Mouse (Mus musculus): Measurements from ENCODE around the gene Efcab2. TPM values are rescaled to one million over a fixed set of nuclear protein-coding genes. Genes with fewer than 3 reads are reported as not detected.

The Efcab2 gene
- 10.7 and 10.8 TPM in 2 replicates for polyA plus RNA-seq (2015; fragmentation: Nextera tagmentation; extraction: Ambion mirVana)

DNA sequence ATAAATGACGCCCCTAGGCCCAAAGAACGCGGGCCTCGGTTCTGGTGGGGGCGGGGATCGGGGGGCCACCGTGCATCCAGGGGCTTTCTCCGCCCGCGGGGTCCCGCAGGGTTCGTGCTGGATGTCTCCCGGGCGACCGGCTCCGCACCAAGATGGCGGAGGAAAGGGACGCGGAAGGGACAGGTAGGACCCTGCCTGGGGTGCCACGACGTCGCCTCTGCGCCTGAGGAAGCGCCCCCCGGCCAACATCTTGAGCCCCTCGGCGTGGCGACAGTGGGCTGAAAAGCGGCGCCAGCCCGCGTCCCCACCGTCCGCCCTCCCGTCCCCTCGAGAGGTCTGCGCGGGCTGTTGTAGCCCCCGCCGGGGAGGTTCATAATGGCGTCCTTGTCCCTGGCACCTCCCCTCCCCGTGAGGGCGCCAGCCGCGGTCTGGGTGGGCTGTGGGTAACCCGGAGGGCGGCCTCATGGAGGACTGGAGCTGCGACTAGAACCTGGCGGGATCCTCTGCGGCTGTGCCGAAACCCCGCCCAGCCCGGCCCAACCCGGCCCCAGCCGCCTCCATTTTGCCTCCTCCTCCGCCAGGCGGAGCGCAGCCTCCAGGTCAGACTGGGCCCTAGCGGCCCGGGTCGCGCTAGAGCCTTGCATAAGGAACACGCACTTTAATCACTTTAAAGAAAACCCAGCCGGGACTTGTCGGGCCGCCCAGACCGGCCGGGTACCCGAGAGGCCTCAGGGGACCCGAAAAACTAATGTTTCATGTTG, at the start of gene Efcab2:
TSS of gene Efcab2 (plus strand) at position 135 of the 761 bp plus-strand sequence.
- Histone ChIP-seq H3K36me3 (no peaks in the 10 kb centered on the region), H3K9ac (replicated peaks) (peak within 1 kb of the TSS; percentile 86), H3K4me1 (no peaks in the 10 kb centered on the region), H3K4me3 (replicated peaks) (peak within 1 kb of the TSS; percentile 71), H3K9me3 (replicated peaks) (no peaks in the 10 kb centered on the region), H3K27me3 (replicated peaks) (no peaks in the 10 kb centered on the region), H3K27ac (replicated peaks) (peak within 1 kb of the TSS; percentile 100), H3K4me2 (peak within 1 kb of the TSS; percentile 66)
- under 1% methylated on average over 67 of the region's 70 CpGs for WGBS
- ATAC-seq (ENCODE audit: low FRiP score): peak; percentile 97

DNA sequence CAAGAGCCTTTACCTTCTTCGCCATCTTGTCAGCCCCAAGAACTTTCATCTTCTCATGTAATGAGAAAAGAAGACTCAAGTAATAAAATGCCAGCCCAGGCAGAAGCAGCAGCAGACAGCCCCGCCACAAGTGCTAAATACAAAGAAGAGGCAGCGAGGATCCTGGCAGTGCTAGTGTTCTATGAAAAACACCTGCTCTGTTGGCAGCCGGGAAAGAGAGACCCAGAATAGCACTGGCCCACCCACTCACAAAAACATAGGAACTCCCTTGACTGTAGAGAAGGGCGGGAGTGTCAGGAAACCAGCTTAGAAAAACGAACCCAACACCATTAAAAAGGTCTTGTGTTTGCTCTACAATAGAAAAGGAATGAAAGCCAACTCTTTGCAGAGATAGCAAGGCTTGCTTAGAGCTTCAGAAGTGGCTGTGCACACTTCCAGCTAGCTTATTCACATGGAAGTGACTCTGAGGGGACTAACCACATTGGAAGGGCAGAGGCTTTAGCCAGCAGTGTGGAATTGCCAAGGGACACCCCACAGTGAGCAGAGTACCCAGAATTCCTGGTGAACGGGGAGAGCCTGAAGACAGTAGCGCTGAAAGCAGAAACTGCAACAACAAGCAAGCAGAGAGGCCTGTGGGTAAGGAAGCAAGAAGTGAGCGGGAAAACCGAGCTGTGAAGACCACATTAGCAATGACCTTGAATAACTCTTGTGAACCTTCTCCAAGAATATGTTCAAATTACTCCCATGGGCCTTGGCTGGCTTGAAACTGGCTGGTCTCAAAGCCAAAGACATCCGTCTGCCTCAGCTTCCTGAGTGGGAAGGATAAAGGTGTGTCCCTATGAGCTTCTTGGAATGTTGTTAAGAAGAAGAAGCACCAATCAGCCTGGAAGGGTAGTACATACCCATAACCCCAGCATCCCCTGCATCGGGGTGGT, 47.8 kb upstream of the Efcab2 start:
- no peaks in the 10 kb centered on the region for H3K9me3 ChIP-seq (replicated peaks)
- H3K4me1 ChIP-seq: no peaks in the 10 kb centered on the region
- H3K9ac ChIP-seq (replicated peaks): no peak overlapping the region
- 69% methylated on average over 12 of the region's 12 CpGs for WGBS
- no peak overlapping the region for H3K27ac ChIP-seq (replicated peaks)
- H3K4me2 ChIP-seq: no peak overlapping the region
- H3K4me3 ChIP-seq (replicated peaks): no peak overlapping the region
- no peaks in the 10 kb centered on the region for H3K27me3 ChIP-seq (replicated peaks)
- H3K36me3 ChIP-seq: no peaks in the 10 kb centered on the region
- ATAC-seq (ENCODE audit: low FRiP score): no peak

DNA sequence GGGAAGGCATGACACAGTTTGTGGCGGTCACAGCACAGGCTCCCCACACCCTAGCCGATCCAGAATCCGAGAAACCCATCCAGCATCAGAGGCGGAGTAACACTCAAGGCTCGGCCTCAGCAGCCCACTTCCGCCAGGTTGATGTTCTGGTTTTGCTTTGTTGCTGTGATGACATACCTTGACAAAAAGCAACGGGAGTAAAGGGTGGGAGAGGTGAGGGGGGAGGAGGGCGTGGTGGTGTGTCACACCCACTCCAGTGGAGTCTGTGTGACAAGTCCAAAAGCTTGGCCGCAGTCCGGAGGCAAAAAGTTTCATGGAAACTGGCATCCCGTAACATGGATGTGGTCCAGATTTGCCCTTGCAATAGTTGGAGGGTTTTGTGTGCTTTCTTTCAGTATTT, 45.6 kb upstream of the Efcab2 start:
- H3K9ac ChIP-seq (replicated peaks): no peak overlapping the region
- H3K27me3 ChIP-seq (replicated peaks): no peaks in the 10 kb centered on the region
- no peak overlapping the region for H3K27ac ChIP-seq (replicated peaks)
- no peak for ATAC-seq (ENCODE audit: low FRiP score)
- H3K4me3 ChIP-seq (replicated peaks): no peak overlapping the region
- H3K36me3 ChIP-seq: no peaks in the 10 kb centered on the region
- H3K4me1 ChIP-seq: no peaks in the 10 kb centered on the region
- no peak overlapping the region for H3K4me2 ChIP-seq
- no peaks in the 10 kb centered on the region for H3K9me3 ChIP-seq (replicated peaks)
- WGBS: 90% methylated on average over 11 of the region's 11 CpGs

DNA sequence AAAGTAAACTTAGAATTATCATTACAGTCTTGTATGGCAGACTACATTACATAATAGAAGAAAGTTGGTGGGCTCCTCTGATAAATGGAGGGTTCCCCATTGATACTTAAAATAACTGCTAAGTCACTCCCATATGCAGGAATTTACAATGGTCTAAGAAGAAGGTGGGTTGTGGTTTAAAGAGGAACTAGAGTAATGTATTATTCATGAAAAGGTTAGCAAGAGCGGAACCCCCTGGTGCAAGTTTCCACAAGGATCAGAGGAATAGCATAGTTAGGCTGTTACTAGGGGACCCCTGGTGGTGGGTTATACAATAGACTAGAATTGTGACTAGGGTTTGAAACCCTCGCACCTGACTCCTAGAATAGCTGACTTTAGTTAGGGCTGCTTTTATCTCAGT, 45.2 kb upstream of the Efcab2 start:
- Histone ChIP-seq H3K4me2 (no peak overlapping the region), H3K9me3 (replicated peaks) (no peaks in the 10 kb centered on the region), H3K27me3 (replicated peaks) (no peaks in the 10 kb centered on the region), H3K4me1 (no peaks in the 10 kb centered on the region), H3K27ac (replicated peaks) (no peak overlapping the region), H3K4me3 (replicated peaks) (no peak overlapping the region), H3K36me3 (no peaks in the 10 kb centered on the region), H3K9ac (replicated peaks) (no peak overlapping the region)
- no peak for ATAC-seq (ENCODE audit: low FRiP score)
- WGBS: 63% methylated on average over 2 of the region's 2 CpGs

DNA sequence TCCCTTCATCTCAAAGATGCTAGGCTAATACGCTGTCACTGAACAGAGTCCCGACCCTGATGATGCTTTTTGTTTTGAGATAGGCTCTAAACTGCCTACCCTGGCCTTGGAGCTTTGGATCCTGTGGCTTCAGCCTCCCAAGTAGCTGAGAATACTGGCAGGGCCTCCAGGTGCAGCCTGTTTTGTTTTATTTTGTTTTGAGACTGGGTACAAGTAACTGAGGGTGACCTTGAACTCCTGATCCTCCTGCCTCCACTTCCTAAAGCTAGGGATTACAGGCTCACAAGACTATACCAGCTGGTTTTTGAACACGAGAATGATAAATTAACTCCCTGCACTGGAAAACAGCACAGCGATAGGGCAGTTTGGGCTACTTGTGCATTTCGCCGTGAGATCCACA, 40.7 kb upstream of the Efcab2 start:
- Histone ChIP-seq H3K4me1 (peaks cover 15% of the 10 kb centered on the region), H3K36me3 (no peaks in the 10 kb centered on the region), H3K9me3 (replicated peaks) (no peaks in the 10 kb centered on the region), H3K27me3 (replicated peaks) (no peaks in the 10 kb centered on the region), H3K4me2 (no peak overlapping the region), H3K27ac (replicated peaks) (no peak overlapping the region), H3K9ac (replicated peaks) (no peak overlapping the region), H3K4me3 (replicated peaks) (no peak overlapping the region)
- ATAC-seq (ENCODE audit: low FRiP score): no peak
- 91% methylated on average over 6 of the region's 6 CpGs for WGBS

- Histone ChIP-seq H3K27ac (replicated peaks) (0 out of 2 replicates have a peak overlapping the region, but pooled peaks have one; percentile 86), H3K4me1 (peaks cover 17% of the 10 kb centered on the region), H3K4me3 (replicated peaks) (no peak overlapping the region), H3K36me3 (no peaks in the 10 kb centered on the region), H3K9me3 (replicated peaks) (no peaks in the 10 kb centered on the region), H3K9ac (replicated peaks) (no peak overlapping the region), H3K4me2 (peak overlapping the region; percentile 79; the same call in 1 of the 2 replicates), H3K27me3 (replicated peaks) (no peaks in the 10 kb centered on the region)
- WGBS: 82% methylated on average over 6 of the region's 6 CpGs
- no peak for ATAC-seq (ENCODE audit: low FRiP score)
Observed at GRCm38 (mm10) chr1:178368121-178368520, 37.8 kb upstream of the Efcab2 start.

GRCm38 (mm10) chr1:178368548-178369271, 37.2 kb upstream of the Efcab2 start:
- Histone ChIP-seq H3K36me3 (no peaks in the 10 kb centered on the region), H3K4me2 (peak overlapping the region; percentile 79), H3K4me1 (peaks cover 17% of the 10 kb centered on the region), H3K4me3 (replicated peaks) (peak overlapping the region; percentile 52), H3K27me3 (replicated peaks) (no peaks in the 10 kb centered on the region), H3K9me3 (replicated peaks) (no peaks in the 10 kb centered on the region), H3K27ac (replicated peaks) (peak overlapping the region; percentile 86), H3K9ac (replicated peaks) (peak overlapping the region; percentile 63)
- ATAC-seq (ENCODE audit: low FRiP score): peak; percentile 96
- WGBS: 3% methylated on average over 36 of the region's 36 CpGs

DNA sequence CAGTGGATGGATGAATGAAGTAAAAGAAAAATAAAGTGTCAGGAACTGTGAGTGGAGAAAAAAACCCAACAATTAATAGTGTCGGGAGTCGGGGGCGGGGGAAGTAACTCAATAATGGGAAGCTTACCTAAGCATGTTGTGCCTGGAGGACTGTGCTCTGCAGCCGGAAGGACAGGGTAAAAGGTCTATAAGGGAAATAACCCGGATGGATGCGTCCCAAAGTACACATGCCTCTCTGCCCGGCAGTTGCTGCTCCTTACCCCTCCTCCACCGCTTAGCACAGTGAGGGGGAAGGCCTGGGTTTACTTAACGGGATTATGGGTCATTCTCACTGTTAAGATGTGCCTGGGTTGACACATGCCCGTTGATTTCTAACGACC, 36.6 kb upstream of the Efcab2 start:
- Histone ChIP-seq H3K27me3 (replicated peaks) (no peaks in the 10 kb centered on the region), H3K36me3 (no peaks in the 10 kb centered on the region), H3K9me3 (replicated peaks) (no peaks in the 10 kb centered on the region), H3K27ac (replicated peaks) (peak overlapping the region; percentile 86), H3K9ac (replicated peaks) (peak overlapping the region; percentile 63), H3K4me2 (peak overlapping the region; percentile 79), H3K4me3 (replicated peaks) (peak overlapping the region; percentile 52), H3K4me1 (peaks cover 17% of the 10 kb centered on the region)
- under 1% methylated on average over 11 of the region's 11 CpGs for WGBS
- ATAC-seq (ENCODE audit: low FRiP score): peak; percentile 83

GRCm38 (mm10) chr1:178372681-178373080, 33.2 kb upstream of the Efcab2 start:
- H3K9ac ChIP-seq (replicated peaks): no peak overlapping the region
- H3K27ac ChIP-seq (replicated peaks): no peak overlapping the region
- WGBS: 89% methylated on average over 4 of the region's 4 CpGs
- no peak for ATAC-seq (ENCODE audit: low FRiP score)
- H3K4me3 ChIP-seq (replicated peaks): no peak overlapping the region
- no peaks in the 10 kb centered on the region for H3K9me3 ChIP-seq (replicated peaks)
- no peaks in the 10 kb centered on the region for H3K36me3 ChIP-seq
- no peaks in the 10 kb centered on the region for H3K27me3 ChIP-seq (replicated peaks)
- H3K4me1 ChIP-seq: peaks cover 17% of the 10 kb centered on the region
- no peak overlapping the region for H3K4me2 ChIP-seq

GRCm38 (mm10) chr1:178375381-178375780, 30.5 kb upstream of the Efcab2 start:
- no peak overlapping the region for H3K4me3 ChIP-seq (replicated peaks)
- no peak overlapping the region for H3K27ac ChIP-seq (replicated peaks)
- H3K4me2 ChIP-seq: no peak overlapping the region
- no peaks in the 10 kb centered on the region for H3K36me3 ChIP-seq
- no peaks in the 10 kb centered on the region for H3K9me3 ChIP-seq (replicated peaks)
- H3K9ac ChIP-seq (replicated peaks): no peak overlapping the region
- no peaks in the 10 kb centered on the region for H3K4me1 ChIP-seq
- H3K27me3 ChIP-seq (replicated peaks): no peaks in the 10 kb centered on the region
- ATAC-seq (ENCODE audit: low FRiP score): no peak

DNA sequence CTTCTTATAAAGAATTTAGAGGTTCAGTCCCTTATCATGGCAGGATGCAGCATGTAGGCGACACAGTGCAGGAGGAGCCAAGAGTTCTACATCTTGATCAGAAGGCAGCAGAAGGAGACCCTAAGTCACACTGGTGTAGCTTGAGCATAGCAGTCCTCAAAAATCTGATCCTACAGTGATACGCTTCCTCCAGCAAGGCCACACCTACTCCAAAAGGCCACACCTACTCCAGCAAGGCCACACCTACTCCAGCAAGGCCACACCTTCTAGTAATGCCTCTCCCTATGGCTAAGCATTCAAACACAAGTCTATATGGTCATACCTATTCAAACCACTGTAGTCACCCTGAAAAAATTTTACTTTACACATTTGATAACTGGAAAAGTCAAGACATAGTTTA, 29.8 kb upstream of the Efcab2 start:
- Histone ChIP-seq H3K4me3 (replicated peaks) (no peak overlapping the region), H3K4me1 (no peaks in the 10 kb centered on the region), H3K9me3 (replicated peaks) (no peaks in the 10 kb centered on the region), H3K9ac (replicated peaks) (no peak overlapping the region), H3K4me2 (no peak overlapping the region), H3K27ac (replicated peaks) (no peak overlapping the region), H3K27me3 (replicated peaks) (no peaks in the 10 kb centered on the region), H3K36me3 (no peaks in the 10 kb centered on the region)
- ATAC-seq (ENCODE audit: low FRiP score): no peak
- 85% methylated on average over 2 of the region's 2 CpGs for WGBS

Data from neural tube, embryonic 15.5 days (tissue).